Mouse (Mus musculus): ENCODE measurements around the gene Gpr1. TPM values are rescaled to one million over a fixed set of nuclear protein-coding genes. Genes with fewer than 3 reads are reported as not detected.

The Gpr1 gene
- under 1 TPM; 0.34 to 0.94 TPM for total RNA-seq (2021)

GRCm38 (mm10) chr1:63214271-63214558, at the start of gene Gpr1:
TSS of gene Gpr1 (minus strand) at chr1:63214543.
- intact Hi-C loops (cut with DNase I), result no loop called here
- DNase-seq (ENCODE audit: extremely low spot score in 1 of 2, low spot score in 2 of 2), result no peak

- no peak for DNase-seq (ENCODE audit: extremely low spot score in 1 of 2, low spot score in 2 of 2)
- intact Hi-C loops (cut with DNase I), result no loop called here
Measured at GRCm38 (mm10) chr1:63263671-63264070, 49.3 kb upstream of the Gpr1 start.

GRCm38 (mm10) chr1:63261041-63261590, 46.8 kb upstream of the Gpr1 start:
- intact Hi-C loops (cut with DNase I), result no loop called here

GRCm38 (mm10) chr1:63260742-63261033, 46.3 kb upstream of the Gpr1 start:
- DNase-seq (ENCODE audit: extremely low spot score in 1 of 2, low spot score in 2 of 2), result no peak
- intact Hi-C loops (cut with DNase I), result no loop called here

More at GRCm38 (mm10) chr1:63261041-63261590, 46.8 kb upstream of the Gpr1 start:
- no peak for DNase-seq (ENCODE audit: extremely low spot score in 1 of 2, low spot score in 2 of 2)

- no peak for DNase-seq (ENCODE audit: extremely low spot score in 1 of 2, low spot score in 2 of 2)
- intact Hi-C loops (cut with DNase I), result no loop called here
Measured at GRCm38 (mm10) chr1:63259916-63260741, 45.8 kb upstream of the Gpr1 start.

- no peak for DNase-seq (ENCODE audit: extremely low spot score in 1 of 2, low spot score in 2 of 2)
- intact Hi-C loops (cut with DNase I), result no loop called here
Measured at GRCm38 (mm10) chr1:63259271-63259830, 45.0 kb upstream of the Gpr1 start.

GRCm38 (mm10) chr1:63258501-63258900, 44.2 kb upstream of the Gpr1 start:
- intact Hi-C loops (cut with DNase I), result no loop called here
- no peak for DNase-seq (ENCODE audit: extremely low spot score in 1 of 2, low spot score in 2 of 2)

- DNase-seq (ENCODE audit: extremely low spot score in 1 of 2, low spot score in 2 of 2), result no peak
- intact Hi-C loops (cut with DNase I), result no loop called here
Measured at GRCm38 (mm10) chr1:63256083-63256482, 41.7 kb upstream of the Gpr1 start.

- intact Hi-C loops (cut with DNase I), result no loop called here
- no peak for DNase-seq (ENCODE audit: extremely low spot score in 1 of 2, low spot score in 2 of 2)
Measured at GRCm38 (mm10) chr1:63255101-63255500, 40.8 kb upstream of the Gpr1 start.

- DNase-seq (ENCODE audit: extremely low spot score in 1 of 2, low spot score in 2 of 2), result no peak
Measured at GRCm38 (mm10) chr1:63253291-63253690, 38.9 kb upstream of the Gpr1 start.

GRCm38 (mm10) chr1:63252351-63253209, 38.2 kb upstream of the Gpr1 start:
- intact Hi-C loops (cut with DNase I), result loop anchor here (5.0 kb wide), 1 partner anchor 70 kb away; no protein-coding TSS in a partner anchor
- no peak for DNase-seq (ENCODE audit: extremely low spot score in 1 of 2, low spot score in 2 of 2)

More at GRCm38 (mm10) chr1:63253291-63253690, 38.9 kb upstream of the Gpr1 start:
- intact Hi-C loops (cut with DNase I), result loop anchor here (5.0 kb wide), 1 partner anchor 71 kb away; no protein-coding TSS in a partner anchor

- DNase-seq (ENCODE audit: extremely low spot score in 1 of 2, low spot score in 2 of 2), result no peak
- intact Hi-C loops (cut with DNase I), result no loop called here
Measured at GRCm38 (mm10) chr1:63249261-63249660, 34.9 kb upstream of the Gpr1 start.

GRCm38 (mm10) chr1:63248360-63248851, 34.1 kb upstream of the Gpr1 start:
- no peak for DNase-seq (ENCODE audit: extremely low spot score in 1 of 2, low spot score in 2 of 2)
- intact Hi-C loops (cut with DNase I), result no loop called here

GRCm38 (mm10) chr1:63247831-63248359, 33.6 kb upstream of the Gpr1 start:
- intact Hi-C loops (cut with DNase I), result no loop called here
- no peak for DNase-seq (ENCODE audit: extremely low spot score in 1 of 2, low spot score in 2 of 2)

GRCm38 (mm10) chr1:63246862-63247521, 32.6 kb upstream of the Gpr1 start:
- intact Hi-C loops (cut with DNase I), result no loop called here
- DNase-seq (ENCODE audit: extremely low spot score in 1 of 2, low spot score in 2 of 2), result no peak

- intact Hi-C loops (cut with DNase I), result no loop called here
Measured at GRCm38 (mm10) chr1:63243854-63244253, 29.5 kb upstream of the Gpr1 start.

GRCm38 (mm10) chr1:63239751-63240150, 25.4 kb upstream of the Gpr1 start:
- intact Hi-C loops (cut with DNase I), result no loop called here
- DNase-seq (ENCODE audit: extremely low spot score in 1 of 2, low spot score in 2 of 2), result no peak

More at GRCm38 (mm10) chr1:63243854-63244253, 29.5 kb upstream of the Gpr1 start:
- DNase-seq (ENCODE audit: extremely low spot score in 1 of 2, low spot score in 2 of 2), result no peak

- intact Hi-C loops (cut with DNase I), result no loop called here
Measured at GRCm38 (mm10) chr1:63239305-63239704, 25.0 kb upstream of the Gpr1 start.

GRCm38 (mm10) chr1:63237371-63237770, 23.0 kb upstream of the Gpr1 start:
- intact Hi-C loops (cut with DNase I), result no loop called here
- DNase-seq (ENCODE audit: extremely low spot score in 1 of 2, low spot score in 2 of 2), result no peak

More at GRCm38 (mm10) chr1:63239305-63239704, 25.0 kb upstream of the Gpr1 start:
- no peak for DNase-seq (ENCODE audit: extremely low spot score in 1 of 2, low spot score in 2 of 2)

Data from left cerebral cortex, postnatal 10 days (tissue).